Mouse (Mus musculus): ENCODE data around the gene Slc1a2. TPM values are rescaled to one million over a fixed set of nuclear protein-coding genes. Genes with fewer than 3 reads are reported as not detected.

Gene Slc1a2
- total RNA-seq (2014; fragmentation: Nextera tagmentation) (not detected in 2 replicates), total RNA-seq (2017) (0.05 and 0.06 TPM in 2 replicates), polyA plus RNA-seq (2012) (not detected in 2 replicates)

DNA sequence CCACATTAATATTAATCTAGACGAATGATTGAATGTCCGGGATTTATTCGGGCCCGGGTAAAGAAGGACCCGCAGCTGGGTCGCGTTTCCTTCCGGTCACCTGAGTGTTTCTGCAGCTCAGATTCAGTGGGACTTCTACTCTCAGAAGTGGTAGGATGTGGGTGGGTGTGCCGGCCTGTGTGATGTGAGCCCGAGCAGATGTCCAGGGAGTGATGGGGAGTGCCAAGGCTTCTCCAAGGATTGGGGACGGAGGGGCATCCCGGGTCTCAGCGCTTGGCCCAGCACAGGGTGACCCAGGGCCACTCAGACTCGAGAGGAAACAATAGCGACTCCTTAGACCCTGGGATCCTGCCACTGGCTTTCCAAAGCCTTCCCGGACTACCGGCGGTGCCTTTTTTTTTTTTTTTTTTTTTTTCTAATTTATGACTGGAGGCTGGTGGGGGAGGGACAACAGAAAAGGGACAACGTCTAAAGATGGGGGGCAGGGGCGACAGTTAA, at the start of gene Slc1a2:
Gene Slc1a2, plus strand, starts transcription at position 497 of the 498 bp plus-strand sequence.
- H3K4me3 ChIP-seq (ENCODE audit: low read depth, low read length), result no peak within 1 kb of the TSS
- no peak for DNase-seq (ENCODE audit: low spot score)
- H3K36me3 ChIP-seq (replicated peaks), result no peaks in the 10 kb centered on the region
- 0 out of 2 replicates have a peak, but pooled peaks cover 4% of the 10 kb centered on the region for H3K9me3 ChIP-seq (replicated peaks)
- no peaks in the 10 kb centered on the region for H3K4me1 ChIP-seq (ENCODE audit: insufficient read depth, low read depth, low read length)
- ATAC-seq (ENCODE audit: extremely low read depth, insufficient number of reproducible peaks, low FRiP score, poor library complexity, severe bottlenecking), result no peak
- H3K27me3 ChIP-seq (ENCODE audit: insufficient read depth, low read length), result peaks cover 22% of the 10 kb centered on the region
- TF ChIP-seq GATA1 (IDR thresholded peaks at IDR 0.05; ENCODE audit: borderline replicate concordance, low read length) (no peak), GATA2 (IDR thresholded peaks at IDR 0.05; ENCODE audit: borderline replicate concordance, low read depth, low read length) (no peak), TAL1 (conservative IDR thresholded peaks at IDR 0.05; ENCODE audit: low read depth, low read length) (no peak), CTCF (IDR thresholded peaks at IDR 0.05; ENCODE audit: low read depth, low read length) (no peak), POLR2AphosphoS5 (IDR thresholded peaks at IDR 0.05; ENCODE audit: insufficient replicate concordance, low read depth, low read length) (no peak)

GRCm38 (mm10) chr2:102610485-102610884, 48.0 kb upstream of the Slc1a2 start:
- no peak for TF ChIP-seq TAL1 (conservative IDR thresholded peaks at IDR 0.05; ENCODE audit: low read depth, low read length)
- Histone ChIP-seq H3K36me3 (replicated peaks) (no peaks in the 10 kb centered on the region), H3K4me1 (ENCODE audit: insufficient read depth, low read depth, low read length) (no peaks in the 10 kb centered on the region), H3K4me3 (ENCODE audit: low read depth, low read length) (no peak overlapping the region), H3K9me3 (replicated peaks) (no peaks in the 10 kb centered on the region), H3K27me3 (ENCODE audit: insufficient read depth, low read length) (peaks cover 5% of the 10 kb centered on the region; the same call in 1 of the 2 replicates)
- no peak for ATAC-seq (ENCODE audit: extremely low read depth, insufficient number of reproducible peaks, low FRiP score, poor library complexity, severe bottlenecking)
- no peak for DNase-seq (ENCODE audit: low spot score)

DNA sequence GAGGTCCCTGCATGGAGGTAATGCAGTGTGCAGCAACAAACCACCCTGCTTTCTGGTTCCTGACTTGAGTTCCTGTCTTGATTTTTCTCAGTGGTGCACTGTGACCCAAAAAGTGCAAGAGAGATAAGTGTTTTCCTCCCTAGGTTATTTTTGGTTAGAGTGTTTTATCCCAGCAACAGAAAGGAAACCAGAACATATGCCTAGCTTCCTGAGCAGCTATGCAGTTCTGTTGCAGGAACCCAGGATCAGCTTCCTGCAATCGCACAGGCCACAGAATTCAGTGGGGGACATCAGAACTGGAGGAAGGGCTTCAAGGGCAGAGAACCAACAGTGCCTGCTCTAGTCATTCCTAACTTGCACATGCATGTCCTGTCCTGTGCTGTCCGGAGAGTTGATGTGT, 41.8 kb upstream of the Slc1a2 start:
- TF ChIP-seq GATA1 (IDR thresholded peaks at IDR 0.05; ENCODE audit: borderline replicate concordance, low read length) (no peak), GATA2 (IDR thresholded peaks at IDR 0.05; ENCODE audit: borderline replicate concordance, low read depth, low read length) (no peak), CTCF (IDR thresholded peaks at IDR 0.05; ENCODE audit: low read depth, low read length) (no peak), POLR2AphosphoS5 (IDR thresholded peaks at IDR 0.05; ENCODE audit: insufficient replicate concordance, low read depth, low read length) (no peak), TAL1 (conservative IDR thresholded peaks at IDR 0.05; ENCODE audit: low read depth, low read length) (no peak)
- Histone ChIP-seq H3K9me3 (replicated peaks) (no peaks in the 10 kb centered on the region), H3K4me1 (ENCODE audit: insufficient read depth, low read depth, low read length) (no peaks in the 10 kb centered on the region), H3K27me3 (ENCODE audit: insufficient read depth, low read length) (peaks cover 5% of the 10 kb centered on the region; the same call in 1 of the 2 replicates), H3K4me3 (ENCODE audit: low read depth, low read length) (no peak overlapping the region), H3K36me3 (replicated peaks) (no peaks in the 10 kb centered on the region)
- ATAC-seq (ENCODE audit: extremely low read depth, insufficient number of reproducible peaks, low FRiP score, poor library complexity, severe bottlenecking) (no peak), DNase-seq (ENCODE audit: low spot score) (no peak)

GRCm38 (mm10) chr2:102620744-102621429, 37.6 kb upstream of the Slc1a2 start:
- no peak for ATAC-seq (ENCODE audit: extremely low read depth, insufficient number of reproducible peaks, low FRiP score, poor library complexity, severe bottlenecking)

DNA sequence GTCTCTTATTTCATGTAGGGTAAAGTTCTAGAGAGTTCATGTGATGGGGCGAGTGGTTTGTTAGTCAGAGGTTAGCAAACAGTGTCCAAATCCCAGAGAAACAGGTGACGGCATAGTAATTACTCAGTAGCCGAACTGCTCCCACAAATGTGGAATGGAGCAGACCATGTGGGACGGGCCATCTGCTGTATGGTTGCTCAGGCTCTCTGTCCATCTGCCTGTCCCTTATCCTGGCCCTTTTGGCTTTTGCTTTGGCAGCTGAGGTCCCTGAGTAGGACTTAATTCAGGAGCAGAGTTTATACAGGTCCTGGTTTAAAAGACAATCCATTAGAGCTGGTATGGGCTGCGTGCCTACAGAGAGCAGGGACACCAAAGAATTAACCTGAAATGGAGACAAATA, 36.3 kb upstream of the Slc1a2 start:
- no peaks in the 10 kb centered on the region for H3K9me3 ChIP-seq (replicated peaks)
- ATAC-seq (ENCODE audit: extremely low read depth, insufficient number of reproducible peaks, low FRiP score, poor library complexity, severe bottlenecking), result no peak
- H3K36me3 ChIP-seq (replicated peaks), result no peaks in the 10 kb centered on the region
- no peak for DNase-seq (ENCODE audit: low spot score)
- H3K4me3 ChIP-seq (ENCODE audit: low read depth, low read length), result no peak overlapping the region
- H3K4me1 ChIP-seq (ENCODE audit: insufficient read depth, low read depth, low read length), result no peaks in the 10 kb centered on the region
- H3K27me3 ChIP-seq (ENCODE audit: insufficient read depth, low read length), result no peaks in the 10 kb centered on the region
- TF ChIP-seq GATA1 (IDR thresholded peaks at IDR 0.05; ENCODE audit: borderline replicate concordance, low read length) (no peak), GATA2 (IDR thresholded peaks at IDR 0.05; ENCODE audit: borderline replicate concordance, low read depth, low read length) (no peak), POLR2AphosphoS5 (IDR thresholded peaks at IDR 0.05; ENCODE audit: insufficient replicate concordance, low read depth, low read length) (no peak), CTCF (IDR thresholded peaks at IDR 0.05; ENCODE audit: low read depth, low read length) (no peak), TAL1 (conservative IDR thresholded peaks at IDR 0.05; ENCODE audit: low read depth, low read length) (no peak)

More at GRCm38 (mm10) chr2:102620744-102621429, 37.6 kb upstream of the Slc1a2 start:
- Histone ChIP-seq H3K4me3 (ENCODE audit: low read depth, low read length) (no peak overlapping the region), H3K9me3 (replicated peaks) (no peaks in the 10 kb centered on the region), H3K27me3 (ENCODE audit: insufficient read depth, low read length) (no peaks in the 10 kb centered on the region), H3K4me1 (ENCODE audit: insufficient read depth, low read depth, low read length) (no peaks in the 10 kb centered on the region), H3K36me3 (replicated peaks) (no peaks in the 10 kb centered on the region)
- DNase-seq (ENCODE audit: low spot score), result no peak
- TF ChIP-seq GATA1 (IDR thresholded peaks at IDR 0.05; ENCODE audit: borderline replicate concordance, low read length) (no peak), TAL1 (conservative IDR thresholded peaks at IDR 0.05; ENCODE audit: low read depth, low read length) (no peak), CTCF (IDR thresholded peaks at IDR 0.05; ENCODE audit: low read depth, low read length) (no peak), GATA2 (IDR thresholded peaks at IDR 0.05; ENCODE audit: borderline replicate concordance, low read depth, low read length) (no peak), POLR2AphosphoS5 (IDR thresholded peaks at IDR 0.05; ENCODE audit: insufficient replicate concordance, low read depth, low read length) (no peak)

GRCm38 (mm10) chr2:102622943-102623342, 35.5 kb upstream of the Slc1a2 start:
- TF ChIP-seq CTCF (IDR thresholded peaks at IDR 0.05; ENCODE audit: low read depth, low read length), result no peak
- H3K4me3 ChIP-seq (ENCODE audit: low read depth, low read length), result no peak overlapping the region
- no peaks in the 10 kb centered on the region for H3K9me3 ChIP-seq (replicated peaks)
- ATAC-seq (ENCODE audit: extremely low read depth, insufficient number of reproducible peaks, low FRiP score, poor library complexity, severe bottlenecking) (no peak), DNase-seq (ENCODE audit: low spot score) (no peak)
- no peaks in the 10 kb centered on the region for H3K36me3 ChIP-seq (replicated peaks)
- no peaks in the 10 kb centered on the region for H3K27me3 ChIP-seq (ENCODE audit: insufficient read depth, low read length)
- H3K4me1 ChIP-seq (ENCODE audit: insufficient read depth, low read depth, low read length), result no peaks in the 10 kb centered on the region
